Mouse (Mus musculus) brain, embryonic 18.5 days (tissue): ENCODE results near the gene Mrpl18.
"Not testable (repeated sequence)": the region's sequence is repeated elsewhere in the genome, so short reads cannot be mapped to it uniquely, and the experiment has no call there.

Experiments
- DNase-seq: peaks from one replicate; pipeline ENCODE4 v3.0.0-alpha.2; 2012; ENCODE audit warnings: low read depth, low spot score

Mrpl18 gene

DNA sequence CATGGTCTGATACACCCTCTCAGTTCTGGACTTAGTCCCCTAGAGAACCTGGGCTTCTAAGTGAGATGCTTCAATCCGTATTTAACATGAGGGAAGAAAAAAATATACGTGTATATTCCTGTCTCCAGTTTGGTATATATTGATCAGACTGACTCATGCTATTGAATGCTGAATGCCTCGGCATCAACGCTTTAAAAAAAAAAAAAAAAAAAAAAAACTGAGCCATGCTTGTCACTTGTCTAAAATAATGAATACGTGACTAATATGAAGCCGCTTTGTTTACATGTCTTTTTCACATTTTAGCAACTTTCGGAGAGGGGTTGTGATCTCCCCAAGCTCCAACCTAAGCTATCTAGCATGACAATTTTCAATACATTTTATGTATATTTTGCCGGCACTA is 5.8 kb downstream of the Mrpl18 start:
- no peak for DNase-seq

DNA sequence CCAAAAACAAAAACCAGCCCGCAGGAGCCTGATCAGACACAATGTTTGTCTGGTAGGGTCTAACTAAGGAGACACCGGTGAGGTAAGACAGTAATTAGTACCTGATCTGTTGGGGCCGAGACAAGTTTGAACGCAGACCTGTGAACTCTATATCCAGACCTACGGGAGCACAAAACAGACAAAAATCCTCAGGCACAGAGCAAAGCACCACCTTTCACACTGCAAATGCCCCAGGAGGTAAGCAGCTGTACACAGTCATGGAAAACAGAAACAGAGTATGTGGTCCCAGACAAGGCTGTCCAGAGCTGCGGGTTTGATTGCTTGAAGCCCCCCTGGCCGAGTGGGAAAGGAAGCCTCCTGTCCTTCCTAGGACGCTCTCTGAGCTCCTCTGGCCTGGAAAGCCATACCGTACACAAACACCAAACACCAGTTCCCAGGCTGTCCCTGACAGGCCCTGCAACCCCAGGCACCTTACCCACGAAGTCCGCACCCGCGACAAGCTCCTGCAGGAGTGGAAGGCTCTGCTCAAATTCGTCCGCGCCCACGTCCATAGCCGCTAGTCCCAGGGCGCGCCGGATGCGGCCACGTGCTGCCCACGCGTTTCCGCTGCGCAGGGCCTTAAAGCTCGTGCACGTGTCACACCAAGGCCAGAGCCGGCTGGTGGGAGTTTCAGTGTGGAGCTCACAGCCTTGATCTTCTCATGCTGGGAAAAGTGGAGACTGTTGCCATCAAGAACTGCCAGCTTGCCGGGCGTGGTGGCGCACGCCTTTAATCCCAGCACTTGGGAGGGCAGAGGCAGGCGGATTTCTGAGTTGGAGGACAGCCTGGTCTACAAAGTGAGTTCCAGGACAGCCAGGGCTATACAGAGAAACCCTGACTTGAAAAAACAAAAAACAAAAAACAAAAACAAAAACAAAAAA is 6.5 kb downstream of the Mrpl18 start, which contains the start of gene Pnldc1:
Gene Pnldc1, minus strand, starts transcription at position 870 of the 920 bp plus-strand sequence.
- no peak for DNase-seq

DNA sequence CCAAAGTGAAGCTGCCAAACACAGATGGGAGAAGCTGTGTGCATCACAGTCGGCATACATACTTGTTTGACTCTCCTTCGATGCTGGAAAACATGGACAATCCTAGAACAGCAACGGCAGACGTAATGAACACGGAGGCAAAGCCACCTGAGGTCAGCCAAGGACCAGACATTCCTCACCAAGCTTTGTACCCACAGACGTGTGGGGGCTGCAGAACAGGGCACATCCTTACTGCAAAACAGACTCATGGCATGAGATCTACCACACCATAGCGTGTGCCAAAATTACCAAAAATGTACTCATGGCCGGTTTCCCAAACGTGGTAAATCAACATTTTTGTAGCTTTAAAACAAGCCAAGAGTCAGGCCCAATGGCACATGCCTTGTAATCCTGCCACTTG is 9.7 kb downstream of the Mrpl18 start:
- no peak for DNase-seq

DNA sequence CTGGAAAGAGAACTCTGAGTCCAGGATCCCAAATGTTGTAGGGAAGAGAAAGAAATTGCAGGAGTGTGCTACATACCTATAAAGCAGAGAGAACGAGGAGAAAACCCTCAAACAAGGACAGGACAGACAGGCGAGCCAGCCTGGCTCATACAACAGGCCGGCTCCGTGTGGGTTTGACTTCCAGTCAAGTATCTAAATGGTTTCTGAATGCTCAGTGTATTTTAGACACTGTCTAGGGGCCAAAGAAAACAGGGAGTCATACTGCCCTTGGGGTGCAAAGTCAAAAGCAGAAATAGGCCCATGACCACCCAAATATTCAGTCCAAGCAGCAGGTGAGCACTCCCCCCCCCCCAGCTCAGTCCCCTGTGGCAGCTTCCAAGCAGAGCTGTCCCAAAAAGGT is 10.3 kb downstream of the Mrpl18 start:
- no peak for DNase-seq

DNA sequence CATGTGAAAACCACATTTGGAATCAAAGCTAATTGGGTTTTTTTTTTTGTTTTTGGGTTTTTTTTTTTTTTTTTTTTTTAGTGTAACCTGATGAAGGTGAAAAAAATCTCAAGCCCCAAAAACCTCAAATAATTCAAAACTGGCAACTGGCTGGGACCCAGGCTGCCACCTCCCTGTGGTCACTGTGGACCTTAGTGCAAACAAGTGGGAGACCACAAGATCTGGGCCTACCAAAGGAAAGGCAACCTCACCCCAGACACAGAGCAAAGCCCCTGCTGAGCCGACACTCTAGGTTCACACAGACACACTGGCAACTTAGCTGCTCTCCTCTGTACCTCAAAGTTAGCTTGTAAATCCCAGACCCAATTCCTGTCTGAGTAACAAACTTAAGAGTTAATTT is 11.8 kb downstream of the Mrpl18 start:
- DNase-seq = no peak

DNA sequence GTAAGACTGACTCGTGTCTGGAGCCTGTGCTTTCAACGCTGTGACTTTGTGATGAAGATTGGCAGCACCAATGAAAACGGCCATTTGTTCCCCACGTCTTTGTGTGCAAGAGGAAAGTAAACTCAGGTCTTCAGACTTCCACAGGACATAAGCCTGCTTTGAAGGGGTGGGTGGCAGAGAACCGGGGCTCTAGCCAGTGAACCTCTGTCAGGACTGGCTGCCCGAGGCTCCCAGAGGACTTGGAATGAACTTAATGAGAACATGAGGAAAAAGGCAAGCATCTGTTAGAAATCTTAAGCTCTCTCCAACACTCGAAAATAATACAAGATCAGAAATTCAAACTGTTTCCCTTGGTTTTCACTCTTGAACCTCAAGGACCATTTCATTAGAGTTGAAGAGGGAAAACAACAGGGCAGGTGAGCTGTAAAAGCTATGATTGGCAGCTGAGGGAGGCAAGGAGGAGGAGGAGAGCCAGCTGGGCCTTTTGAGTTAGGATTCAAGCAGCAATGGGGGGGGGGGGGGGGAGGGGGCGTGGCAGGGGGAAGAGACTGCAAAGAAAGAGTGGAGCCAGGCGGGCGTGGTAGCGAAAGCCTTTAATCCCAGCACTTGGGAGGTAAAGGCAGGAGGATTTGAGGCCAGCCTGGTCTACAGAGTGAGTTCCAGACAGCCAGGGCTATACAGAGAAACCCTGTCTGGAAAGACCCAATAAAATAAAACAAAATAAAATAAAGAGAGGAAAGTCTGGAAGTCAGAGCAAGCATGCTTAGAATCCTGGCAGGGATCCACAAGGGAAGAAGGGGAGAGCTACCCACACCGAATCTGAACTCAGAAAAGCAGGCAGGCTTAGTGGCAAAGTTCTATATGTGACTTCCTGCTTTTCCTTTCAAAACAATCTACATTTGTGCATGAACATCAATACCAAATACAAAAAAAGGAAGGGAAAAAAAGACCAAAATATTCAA is 12.5 kb downstream of the Mrpl18 start:
- DNase-seq = no peak

DNA sequence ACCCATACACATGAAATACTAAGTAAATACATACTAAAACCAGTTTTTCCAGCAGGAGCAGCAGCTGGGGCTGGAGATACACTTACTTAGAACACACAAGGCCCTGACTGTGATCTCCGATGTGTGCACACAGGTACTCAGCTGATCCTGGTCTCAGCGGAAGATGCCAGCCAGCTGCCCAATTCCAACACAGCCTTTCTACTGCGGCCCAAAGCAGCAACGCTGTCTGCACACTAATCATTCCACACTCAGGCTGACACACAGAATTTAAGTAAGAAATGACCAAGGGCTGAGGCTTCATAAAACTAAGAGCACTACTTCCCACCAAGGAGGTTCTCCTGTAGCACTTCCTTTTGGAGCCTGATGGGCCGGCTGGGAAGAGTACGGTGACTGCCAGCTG is 13.9 kb downstream of the Mrpl18 start:
- DNase-seq = no peak

DNA sequence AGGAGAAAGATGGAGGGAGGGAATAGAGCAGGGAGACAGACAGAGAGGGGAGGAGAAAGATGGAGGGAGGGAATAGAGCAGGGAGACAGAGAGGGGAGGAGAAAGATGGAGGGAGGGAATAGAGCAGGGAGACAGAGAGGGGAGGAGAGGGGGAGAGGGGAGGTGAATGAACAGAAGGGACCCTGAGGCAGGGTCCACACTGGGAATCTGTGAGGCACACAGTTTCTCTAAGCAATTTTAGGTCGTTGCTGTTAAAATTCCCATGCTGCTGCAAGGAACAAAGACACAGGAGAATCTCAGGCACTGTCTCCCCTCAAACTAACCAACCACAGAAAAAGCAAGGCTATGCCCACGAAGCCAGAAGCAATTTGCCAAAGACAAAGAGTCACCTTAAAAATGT is 17.5 kb downstream of the Mrpl18 start:
- not testable (repeated sequence) for DNase-seq

DNA sequence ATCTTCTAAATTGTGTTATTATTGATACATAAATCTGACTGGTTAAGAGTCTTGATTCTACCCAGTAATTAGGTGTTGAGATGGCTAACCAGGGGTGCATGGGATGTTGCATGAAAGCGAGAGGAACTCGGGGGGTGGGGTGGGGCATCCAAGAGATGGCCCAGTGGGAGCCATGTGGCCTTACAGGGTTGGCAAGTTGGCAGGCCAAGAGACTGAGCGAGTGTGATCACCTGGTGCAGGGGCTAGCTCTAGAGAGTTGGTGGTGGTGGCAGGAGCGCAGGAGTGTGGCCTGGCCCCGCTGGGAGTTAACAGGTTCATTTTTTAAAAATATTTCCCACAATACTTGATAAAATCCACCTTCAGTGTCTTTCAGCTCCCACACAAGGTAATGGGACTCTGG is 18.5 kb downstream of the Mrpl18 start:
- no peak for DNase-seq

DNA sequence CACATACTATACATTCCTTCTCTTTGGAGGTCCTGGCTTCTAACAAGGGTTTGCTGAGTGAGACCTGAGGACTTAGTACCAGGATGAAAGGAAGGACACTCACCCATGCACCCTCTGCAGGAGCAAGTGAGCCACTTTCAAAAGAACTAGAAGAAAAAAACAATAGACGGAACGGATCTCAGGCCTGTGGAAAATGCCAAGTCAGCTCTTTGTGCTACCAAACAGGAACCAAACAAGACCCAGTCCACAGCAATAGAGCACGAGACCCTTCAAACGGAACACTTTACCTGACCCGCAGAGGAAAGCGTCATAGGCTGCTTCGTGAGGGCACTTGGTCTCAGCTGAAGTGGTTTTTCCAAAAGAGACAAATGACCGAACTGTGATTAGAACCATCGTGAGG is 24.1 kb downstream of the Mrpl18 start:
- DNase-seq = no peak

DNA sequence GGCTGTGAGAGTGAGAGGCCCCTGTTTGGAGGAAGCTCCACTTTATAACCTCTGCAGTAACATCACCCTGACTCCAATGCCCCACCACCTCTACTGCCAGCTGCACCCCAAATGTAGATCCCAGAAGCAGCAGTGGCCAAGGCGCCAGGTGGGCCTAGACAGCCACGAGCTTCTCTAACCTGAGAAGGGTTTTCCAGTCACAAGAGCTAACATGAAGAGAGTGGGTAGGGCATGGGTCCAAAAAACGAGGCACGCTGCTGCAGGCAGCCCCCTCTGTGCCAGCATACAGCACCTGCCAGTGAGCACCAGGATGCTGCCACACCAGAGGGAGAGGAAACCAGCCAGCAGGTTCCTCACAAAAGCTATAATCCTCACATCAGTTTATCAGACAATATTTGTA is 25.1 kb downstream of the Mrpl18 start:
- no peak for DNase-seq

DNA sequence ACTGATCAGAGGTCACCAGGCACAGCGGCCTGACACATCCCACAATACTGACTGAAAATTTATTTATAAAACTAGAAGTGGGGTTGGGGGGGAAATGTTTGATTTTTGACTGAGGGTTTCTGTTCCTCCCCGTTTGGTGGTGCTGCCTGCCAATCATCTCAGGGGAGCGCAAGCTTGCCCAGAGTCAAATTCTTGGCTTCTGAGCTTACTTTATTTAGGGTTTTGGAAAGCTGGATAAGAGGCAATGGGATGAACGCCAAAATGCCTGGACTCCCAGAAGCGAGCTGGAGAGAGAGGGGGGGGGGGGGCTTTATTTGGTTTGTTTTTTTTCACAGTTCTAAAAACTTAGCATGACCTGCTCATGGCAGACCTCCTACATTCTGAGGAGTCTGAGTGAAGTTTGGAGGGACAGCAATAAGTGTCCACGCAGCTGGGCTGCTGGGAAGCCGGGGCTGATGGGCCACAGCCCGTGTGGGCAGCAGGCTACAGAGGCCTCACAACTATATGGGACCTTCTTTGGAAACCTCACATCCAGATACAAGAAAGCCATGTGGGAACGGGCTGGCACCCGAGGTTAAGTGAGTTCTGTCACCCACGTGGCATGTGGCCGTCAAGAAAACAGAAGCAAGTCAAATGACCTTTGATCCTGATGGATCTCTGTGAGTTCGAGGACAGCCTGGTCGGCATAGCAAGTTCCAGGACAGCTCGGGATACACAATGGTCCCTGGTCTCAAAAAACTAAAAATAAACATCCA is 28.9 kb downstream of the Mrpl18 start:
- no peak for DNase-seq

DNA sequence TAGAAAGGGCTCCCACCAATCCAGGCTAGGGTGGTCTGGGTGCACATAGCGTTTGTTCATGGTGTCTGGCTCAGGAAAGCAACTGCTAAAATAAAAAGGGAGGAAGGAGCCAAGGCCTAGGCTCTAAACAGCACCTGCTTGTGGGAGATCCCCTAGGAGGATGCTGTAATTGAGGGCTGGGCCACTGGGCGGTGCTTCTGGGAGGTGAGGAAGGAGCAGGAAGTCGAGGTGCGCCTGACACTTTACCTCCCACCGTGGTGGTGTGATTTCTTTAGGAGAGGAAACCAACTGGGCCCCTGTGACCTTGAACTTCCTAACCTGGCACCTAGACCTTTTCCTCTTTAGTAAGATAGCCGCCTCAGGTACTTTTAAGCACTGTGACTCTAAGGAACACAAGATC is 29.5 kb downstream of the Mrpl18 start:
- no peak for DNase-seq

DNA sequence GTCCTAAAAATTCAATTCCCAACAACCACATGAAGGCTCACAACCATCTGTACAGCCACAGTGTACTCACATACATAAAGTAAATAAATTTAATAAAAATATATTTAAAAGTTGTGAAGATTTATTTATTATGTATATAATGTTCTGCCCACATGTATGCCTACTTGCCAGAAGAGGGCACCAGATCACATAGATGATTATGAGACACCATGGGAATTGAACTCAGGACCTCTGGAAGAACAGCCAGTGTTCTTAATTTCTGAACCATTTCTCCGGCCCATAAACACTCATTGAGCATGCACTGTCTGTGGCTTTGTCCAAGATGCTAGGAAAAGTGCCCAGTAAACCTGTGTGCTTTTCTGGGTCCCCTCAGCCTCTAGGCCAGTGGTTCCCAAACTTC is 34.9 kb downstream of the Mrpl18 start:
- DNase-seq = no peak

DNA sequence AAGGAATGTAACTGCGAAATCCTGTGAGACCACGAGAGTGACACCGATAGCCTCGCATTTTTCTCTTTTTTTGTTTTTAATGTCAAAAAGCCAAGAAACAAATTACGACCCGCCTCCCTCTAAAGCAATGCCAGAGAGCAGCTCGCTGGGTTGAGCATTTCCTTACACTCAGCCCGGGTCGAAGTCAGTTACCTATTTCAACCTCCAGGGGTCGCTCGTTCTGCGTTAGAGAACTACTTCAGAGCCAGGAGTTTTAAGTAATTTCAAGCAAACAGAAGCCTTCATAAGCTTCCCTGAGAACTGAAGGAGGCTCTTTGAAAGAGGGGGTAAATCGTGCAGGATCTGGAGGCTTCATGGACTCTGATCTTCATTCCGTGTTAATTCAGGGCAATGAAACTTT is 36.0 kb downstream of the Mrpl18 start:
- DNase-seq = peak; percentile 64

DNA sequence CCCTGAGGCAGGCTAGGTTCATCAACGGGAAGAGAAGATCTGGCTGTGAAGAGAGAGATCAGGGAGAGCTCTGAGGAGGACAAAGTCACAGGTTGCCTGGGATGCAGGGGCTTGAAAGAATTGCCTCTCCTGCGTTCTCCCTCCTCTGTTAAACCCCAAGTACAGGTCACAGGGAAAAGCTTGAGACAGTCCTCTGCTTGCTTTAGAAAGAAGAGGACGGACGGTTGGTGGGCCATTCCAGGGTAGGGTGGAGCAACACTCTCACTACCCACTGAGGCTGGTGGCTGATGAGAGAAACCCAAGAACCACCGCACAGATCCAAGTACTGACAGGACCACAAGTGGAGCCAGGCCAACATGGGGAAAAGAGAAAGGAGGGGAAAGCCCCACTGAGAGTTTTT is 40.4 kb downstream of the Mrpl18 start, which contains the start of gene Mrgprh:
Gene Mrgprh, plus strand, starts transcription at position 301 of the 400 bp plus-strand sequence.
- DNase-seq = no peak

DNA sequence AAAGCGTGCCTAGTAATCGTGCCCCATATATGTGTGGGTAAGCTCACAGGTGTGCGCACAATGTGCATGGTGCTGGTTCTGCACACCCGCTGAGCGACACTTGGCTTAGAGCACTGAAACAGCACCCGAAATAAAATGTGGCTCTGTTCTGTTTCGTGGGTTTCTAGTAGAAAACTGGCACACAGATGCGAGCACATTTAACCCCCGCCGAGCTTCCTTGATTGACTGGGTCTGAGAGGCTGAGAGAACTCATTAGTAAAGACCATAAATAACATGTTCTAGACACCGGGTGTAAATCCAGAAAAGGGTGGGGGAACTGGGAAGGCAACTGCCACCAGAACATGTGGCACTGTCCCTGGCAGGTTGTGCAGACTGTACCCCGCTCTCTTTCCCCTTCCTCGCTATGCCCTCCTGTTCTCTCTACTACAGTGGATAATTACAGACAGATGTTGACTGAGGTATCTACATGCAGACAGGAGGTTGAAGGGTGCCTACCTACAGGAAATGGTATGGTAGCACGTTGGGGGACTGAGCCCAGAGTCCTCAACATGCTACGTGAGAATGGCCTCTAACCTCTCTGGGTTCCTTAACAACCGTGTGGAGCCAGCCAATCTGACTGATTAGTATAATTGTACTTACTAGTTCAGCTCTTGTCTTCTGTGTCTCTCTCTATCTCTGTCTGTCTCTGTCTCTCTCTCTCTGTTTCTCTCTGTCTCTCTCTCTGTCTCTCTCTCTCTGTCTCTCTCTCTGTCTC is 43.7 kb downstream of the Mrpl18 start:
- DNase-seq = no peak

DNA sequence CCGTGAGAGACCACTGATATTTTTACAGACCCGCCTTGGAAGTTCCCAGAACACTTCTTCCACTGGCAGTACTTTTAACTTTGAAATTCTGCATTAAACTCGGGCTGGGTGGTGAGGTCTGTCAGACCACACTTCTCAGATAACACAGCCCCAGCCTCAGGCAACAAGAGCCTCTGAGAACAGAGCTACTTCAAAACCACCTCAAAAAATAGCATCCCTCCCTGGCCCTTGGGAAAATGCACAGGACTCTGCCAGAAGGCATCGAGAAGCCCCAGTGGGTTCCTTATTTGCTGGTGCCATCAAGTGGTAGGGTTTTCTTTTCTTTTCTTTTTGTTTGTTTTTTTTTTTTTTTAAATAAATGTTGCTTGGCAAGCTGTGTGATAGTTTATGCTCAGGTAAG is 47.5 kb downstream of the Mrpl18 start:
- DNase-seq = no peak

DNA sequence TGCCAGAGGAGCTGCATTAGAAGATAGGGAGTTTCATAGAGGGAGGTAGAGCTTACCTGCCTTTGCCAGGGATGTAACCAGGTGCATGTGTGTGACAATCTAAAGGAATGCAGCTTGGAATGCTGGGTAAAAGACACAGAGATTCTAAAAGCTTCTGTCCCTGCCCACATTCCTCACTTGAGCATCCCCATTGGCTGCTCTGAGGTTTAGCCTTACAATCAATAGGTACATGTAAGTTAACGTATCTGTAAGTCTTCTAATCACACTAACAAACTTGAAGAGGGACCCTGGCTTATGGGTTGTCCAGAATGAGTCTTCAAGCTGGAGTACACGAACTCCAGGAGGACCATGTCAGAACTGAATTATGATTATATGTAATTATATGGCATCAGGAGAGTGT is 48.1 kb downstream of the Mrpl18 start, which contains the start of gene Mas1:
Gene Mas1, minus strand, starts transcription at position 101 of the 400 bp plus-strand sequence.
- no peak for DNase-seq

DNA sequence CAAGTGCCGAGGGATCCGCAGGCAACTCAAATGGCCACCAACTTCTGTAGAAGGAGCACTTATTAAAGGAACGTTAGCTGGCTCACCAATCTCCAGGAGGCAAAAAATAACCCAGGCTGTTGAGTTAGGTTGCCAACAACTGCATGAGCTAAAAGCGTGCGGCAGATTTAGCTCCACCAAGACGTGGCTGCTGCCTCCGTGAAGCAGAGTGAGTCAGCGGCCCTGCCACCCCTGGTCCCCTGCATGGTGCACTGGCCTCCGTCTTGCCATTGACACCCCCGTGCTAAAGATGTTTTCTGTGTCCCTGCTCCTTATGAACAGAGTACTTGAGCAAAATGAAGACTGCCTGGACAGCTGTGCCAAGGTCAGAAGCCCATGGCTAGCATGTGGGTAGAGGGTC is 49.3 kb downstream of the Mrpl18 start:
- no peak for DNase-seq

DNA sequence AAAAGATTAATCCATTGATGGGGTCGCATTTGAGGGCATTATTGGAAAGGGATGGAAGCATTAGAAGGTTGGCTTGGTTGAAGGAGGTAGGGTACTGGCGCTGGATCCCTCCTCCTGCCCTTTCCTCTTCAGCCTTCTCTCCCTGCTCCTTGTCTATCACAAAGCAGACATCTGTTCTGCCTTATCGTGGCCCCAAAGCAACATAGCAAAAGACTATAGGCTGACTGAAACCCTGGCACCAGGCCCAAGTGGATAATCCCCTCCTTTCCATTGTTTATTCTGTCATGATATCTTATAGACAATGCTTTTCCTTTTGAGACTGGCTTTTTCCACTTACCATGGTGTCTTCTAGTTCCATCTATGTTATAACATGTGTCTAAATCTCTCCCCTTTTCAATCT is 50.7 kb downstream of the Mrpl18 start:
- DNase-seq = no peak
